Mouse (Mus musculus) forebrain, postnatal 0 days (tissue): ENCODE measurements around the gene Senp2. TPM values are rescaled to one million over a fixed set of nuclear protein-coding genes. Genes with fewer than 3 reads are reported as not detected.

ENCODE experiments used
- ATAC-seq: fragments of 200-750 bp; cut with Nextera tagmentation; 2 replicates; pipeline ENCODE4 v1.8.0; 2017; ENCODE audit warnings: mild to moderate bottlenecking, moderate library complexity
- DNase-seq: peaks from one replicate; pipeline ENCODE4 v3.0.0-alpha.2; 2015
- H3K27ac ChIP-seq: fragments of 300-500 bp; sonication (generic); 2 replicates; pipeline ENCODE4 v1.5.1; 2014; ENCODE audit warnings: low read depth, mild to moderate bottlenecking, antibody characterized with exemption, low read length, moderate library complexity, mixed read lengths
- H3K27me3 ChIP-seq: fragments of 300-500 bp; sonication (generic); 2 replicates; pipeline ENCODE4 v1.6.1; 2014; ENCODE audit warnings: mild to moderate bottlenecking, low read length, mixed read lengths; ENCODE audit not compliant: insufficient read depth
- H3K36me3 ChIP-seq: fragments of 300-500 bp; sonication (generic); 2 replicates; pipeline ENCODE4 v1.6.1; 2014; ENCODE audit warnings: mild to moderate bottlenecking, moderate library complexity; ENCODE audit not compliant: insufficient read depth
- H3K4me1 ChIP-seq: fragments of 300-500 bp; sonication (generic); 2 replicates; pipeline ENCODE4 v1.6.1; 2014; ENCODE audit warnings: antibody characterized with exemption; ENCODE audit not compliant: insufficient read depth
- H3K4me2 ChIP-seq: fragments of 300-500 bp; sonication (generic); 2 replicates; pipeline ENCODE4 v1.6.1; 2014; ENCODE audit warnings: low read depth, mild to moderate bottlenecking, moderate library complexity
- H3K4me3 ChIP-seq: fragments of 300-500 bp; sonication (generic); 2 replicates; pipeline ENCODE4 v1.5.1; 2014; ENCODE audit warnings: low read depth, low read length, mixed read lengths
- H3K9ac ChIP-seq: fragments of 300-500 bp; sonication (generic); 2 replicates; pipeline ENCODE4 v1.6.1; 2014; ENCODE audit warnings: mild to moderate bottlenecking
- H3K9me3 ChIP-seq: fragments of 300-500 bp; sonication (generic); 2 replicates; pipeline ENCODE4 v1.6.1; 2016; ENCODE audit warnings: low read length
- CTCF ChIP-seq: sonication (generic); IDR thresholded peaks from 2 replicates; pipeline ENCODE4 v1.5.1; 2016; ENCODE audit warnings: antibody characterized with exemption, control low read depth, low read depth
- WGBS: fragments of 180-500 bp; shearing (Covaris S2); extraction: QIAGEN DNeasy Blood & Tissue Kit; methylation state at CpG from one replicate; pipeline ENCODE4 v1.1.7; 2014; 5-methylcytosine and 5-hydroxymethylcytosine counted together
- polyA plus RNA-seq: library from polyadenylated mRNA; unstranded; fragments of >200 nt; fragmentation: Nextera tagmentation; extraction: Ambion mirVana; gene quantifications from 2 replicates; pipeline ENCODE4 v1.2.1, GENCODE M21; 2015
- total RNA-seq: library from RNA; depleted of rRNA; stranded (reverse); fragments of >200 nt; gene quantifications from 2 replicates; pipeline ENCODE4 v1.2.3, GENCODE M21; 2014

Senp2 gene
- total and polyA plus RNA-seq, 2 experiments from 2014 or later, result 42.1 to 49.1 TPM

DNA sequence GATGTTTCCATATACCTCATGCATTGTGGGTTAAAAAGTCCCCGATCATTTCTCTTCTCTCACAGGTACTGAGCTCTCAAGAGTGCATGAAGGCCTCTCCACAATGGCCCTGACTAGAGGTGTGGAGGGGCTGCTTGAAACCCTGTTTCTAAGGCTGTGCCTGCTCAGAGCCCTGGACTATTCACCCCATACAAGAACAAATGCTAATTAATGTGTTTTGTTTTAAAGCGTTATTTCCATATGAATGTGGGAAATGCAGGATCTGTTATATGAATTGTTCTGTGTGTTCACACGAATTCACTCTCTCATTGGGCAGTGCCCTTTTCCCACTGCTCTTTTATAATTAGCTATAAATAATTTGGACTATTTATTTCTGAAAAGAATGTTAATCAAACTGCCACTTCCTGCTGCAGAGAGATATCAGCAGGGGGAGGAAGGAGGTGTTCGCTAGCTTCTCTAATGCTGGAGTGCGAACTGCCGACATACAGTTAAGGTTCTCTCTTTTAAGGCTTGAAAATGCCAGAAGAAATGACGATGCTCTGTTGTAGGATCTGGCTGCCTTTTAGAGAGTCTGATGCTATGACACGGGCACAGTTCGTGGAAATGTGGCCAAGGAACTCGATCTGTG lies 37.6 kb downstream of the Senp2 start:
- 40% methylated on average over 10 of the region's 10 CpGs for WGBS
- H3K9me3 ChIP-seq, result no peaks in the 10 kb centered on the region
- no peak overlapping the region for H3K4me3 ChIP-seq
- no peak overlapping the region for H3K9ac ChIP-seq
- H3K4me1 ChIP-seq, result no peaks in the 10 kb centered on the region
- H3K27ac ChIP-seq, result no peak overlapping the region
- DNase-seq, result no peak
- no peak for TF ChIP-seq CTCF
- no peak for ATAC-seq
- H3K36me3 ChIP-seq, result peaks cover 36% of the 10 kb centered on the region
- H3K27me3 ChIP-seq, result no peaks in the 10 kb centered on the region
- H3K4me2 ChIP-seq, result no peak overlapping the region

DNA sequence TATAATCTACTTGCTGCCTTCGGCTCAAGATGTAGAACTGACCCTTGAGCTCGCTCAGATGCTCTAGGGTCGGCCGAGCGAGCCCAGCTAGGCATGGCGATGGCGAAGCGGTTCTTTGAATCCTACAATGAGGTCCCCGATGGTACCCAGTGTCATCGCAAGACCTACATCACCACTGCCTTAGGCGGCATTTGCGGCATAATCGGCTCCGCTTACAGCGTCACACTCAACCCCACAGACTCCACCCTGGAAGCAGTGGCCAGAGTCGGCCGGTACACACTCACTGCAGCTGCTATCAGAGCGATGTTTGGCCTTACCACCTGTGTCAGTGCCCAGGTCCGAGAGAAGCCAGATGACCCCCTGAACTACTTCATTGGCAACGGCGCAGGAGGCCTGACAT lies 44.1 kb downstream of the Senp2 start:
- H3K4me3 ChIP-seq, result no peak overlapping the region
- WGBS, result 96% methylated on average over 21 of the region's 21 CpGs
- H3K9me3 ChIP-seq, result no peaks in the 10 kb centered on the region
- peaks cover 4% of the 10 kb centered on the region; the same call in 1 of the 2 replicates for H3K36me3 ChIP-seq
- H3K4me1 ChIP-seq, result no peaks in the 10 kb centered on the region
- no peak overlapping the region for H3K27ac ChIP-seq
- no peak overlapping the region for H3K9ac ChIP-seq
- no peak for DNase-seq
- no peak overlapping the region for H3K4me2 ChIP-seq
- ATAC-seq, result no peak
- TF ChIP-seq CTCF, result no peak
- no peaks in the 10 kb centered on the region for H3K27me3 ChIP-seq

DNA sequence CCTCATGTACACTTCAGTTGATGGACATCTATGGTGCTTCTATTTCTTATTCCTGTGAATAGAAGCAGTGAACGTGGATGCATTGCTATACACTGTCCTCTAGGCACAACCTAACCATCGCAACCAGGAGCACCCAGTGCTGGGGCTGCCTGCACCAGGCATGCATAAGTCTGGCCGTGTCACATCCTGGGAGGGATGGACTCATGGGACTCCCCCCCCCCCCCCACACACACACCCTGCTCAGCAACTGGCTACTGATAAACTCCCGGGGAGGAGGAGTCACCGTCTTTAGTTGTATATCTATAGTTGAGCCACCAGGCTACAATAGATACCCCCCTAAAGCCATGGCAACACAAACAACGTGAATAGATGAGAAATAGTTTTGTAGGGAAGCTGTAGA lies 48.2 kb downstream of the Senp2 start:
- no peak for ATAC-seq
- no peak for TF ChIP-seq CTCF
- peaks cover 13% of the 10 kb centered on the region; the same call in 1 of the 2 replicates for H3K36me3 ChIP-seq

GRCm38 (mm10) chr16:22058871-22059270 lies 49.6 kb downstream of the Senp2 start:
- no peak for DNase-seq
- Histone ChIP-seq H3K4me2 (no peak overlapping the region), H3K27ac (no peak overlapping the region), H3K27me3 (no peaks in the 10 kb centered on the region), H3K4me1 (no peaks in the 10 kb centered on the region), H3K4me3 (no peak overlapping the region), H3K9ac (no peak overlapping the region), H3K36me3 (peaks cover 14% of the 10 kb centered on the region; the same call in 1 of the 2 replicates), H3K9me3 (no peaks in the 10 kb centered on the region)
- ATAC-seq, result no peak
- 96% methylated on average over 7 of the region's 7 CpGs for WGBS
- TF ChIP-seq CTCF, result no peak

More for the DNA sequence above, 48.2 kb downstream of the Senp2 start:
- H3K4me1 ChIP-seq, result no peaks in the 10 kb centered on the region
- 80% methylated on average over 6 of the region's 6 CpGs for WGBS
- no peak for DNase-seq
- no peaks in the 10 kb centered on the region for H3K27me3 ChIP-seq
- no peak overlapping the region for H3K9ac ChIP-seq
- H3K9me3 ChIP-seq, result no peaks in the 10 kb centered on the region
- no peak overlapping the region for H3K27ac ChIP-seq
- no peak overlapping the region for H3K4me2 ChIP-seq
- no peak overlapping the region for H3K4me3 ChIP-seq

GRCm38 (mm10) chr16:22060416-22060815 lies 51.1 kb downstream of the Senp2 start:
- 94% methylated on average over 10 of the region's 10 CpGs for WGBS
- H3K4me2 ChIP-seq, result no peak overlapping the region
- no peak overlapping the region for H3K9ac ChIP-seq
- ATAC-seq (no peak), DNase-seq (no peak)
- H3K27me3 ChIP-seq, result no peaks in the 10 kb centered on the region
- no peak overlapping the region for H3K4me3 ChIP-seq
- no peak overlapping the region for H3K27ac ChIP-seq
- H3K36me3 ChIP-seq, result peaks cover 22% of the 10 kb centered on the region
- no peaks in the 10 kb centered on the region for H3K9me3 ChIP-seq
- no peak for TF ChIP-seq CTCF
- H3K4me1 ChIP-seq, result no peaks in the 10 kb centered on the region

DNA sequence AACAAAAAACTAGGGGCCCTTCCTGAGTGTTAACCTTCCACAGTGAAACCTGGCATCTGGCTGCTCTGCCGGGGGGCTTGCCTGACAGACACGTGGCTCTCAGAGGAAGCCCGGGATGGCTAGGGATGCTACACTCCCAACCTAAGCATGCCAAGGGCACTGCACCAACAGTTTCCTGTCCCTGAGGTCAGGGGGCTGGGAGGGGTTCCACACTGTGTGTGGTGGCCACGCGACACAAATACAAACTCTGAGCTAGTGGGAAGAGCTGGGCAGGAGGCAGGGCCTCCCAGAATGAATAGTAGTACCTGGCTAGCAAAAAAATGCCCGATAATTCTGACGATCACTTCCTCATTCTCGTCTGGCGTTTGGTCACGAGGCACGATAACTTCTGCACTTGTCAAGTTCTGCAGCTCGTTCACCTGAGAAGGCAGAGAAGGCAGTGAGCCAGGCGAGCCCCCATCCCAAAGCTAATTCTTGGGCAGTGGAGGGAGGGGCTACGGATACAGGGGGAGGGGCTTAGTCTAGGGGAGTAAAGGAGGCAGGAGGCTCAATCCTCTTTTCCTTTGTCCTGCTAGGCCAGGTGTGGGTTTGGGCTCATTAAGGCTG lies 52.4 kb downstream of the Senp2 start:
- Histone ChIP-seq H3K27me3 (no peaks in the 10 kb centered on the region), H3K4me1 (no peaks in the 10 kb centered on the region), H3K4me2 (no peak overlapping the region), H3K27ac (no peak overlapping the region), H3K4me3 (no peak overlapping the region), H3K36me3 (peaks cover 31% of the 10 kb centered on the region), H3K9me3 (no peaks in the 10 kb centered on the region), H3K9ac (no peak overlapping the region)
- WGBS, result 85% methylated on average over 14 of the region's 14 CpGs
- ATAC-seq, result no peak
- no peak for TF ChIP-seq CTCF
- DNase-seq, result no peak

GRCm38 (mm10) chr16:22062284-22062683 lies 53.0 kb downstream of the Senp2 start:
- H3K4me1 ChIP-seq, result no peaks in the 10 kb centered on the region
- no peak overlapping the region for H3K27ac ChIP-seq
- no peak overlapping the region for H3K9ac ChIP-seq
- no peaks in the 10 kb centered on the region for H3K9me3 ChIP-seq
- no peaks in the 10 kb centered on the region for H3K27me3 ChIP-seq
- ATAC-seq, result no peak
- TF ChIP-seq CTCF, result no peak
- H3K4me2 ChIP-seq, result no peak overlapping the region
- WGBS, result 63% methylated on average over 4 of the region's 4 CpGs
- H3K36me3 ChIP-seq, result peaks cover 34% of the 10 kb centered on the region
- DNase-seq, result no peak
- H3K4me3 ChIP-seq, result no peak overlapping the region
